Mouse (Mus musculus) forebrain, embryonic 15.5 days (tissue): Measurements from ENCODE around the gene Stox2. TPM values are rescaled to one million over a fixed set of nuclear protein-coding genes. Genes with fewer than 3 reads are reported as not detected.
A peak's percentile ranks its signal among the peaks of the same experiment; 100 is the strongest.

ENCODE experiments used
- ATAC-seq: fragments of 200-750 bp; cut with Nextera tagmentation; replicated peaks from 2 replicates; pipeline ENCODE4 v1.8.0; 2017; ENCODE audit warnings: mild to moderate bottlenecking, moderate TSS enrichment, moderate library complexity
- H3K27ac ChIP-seq: fragments of 300-500 bp; sonication (generic); replicated peaks from 2 replicates; pipeline ENCODE4 v1.5.1; 2015; ENCODE audit warnings: mild to moderate bottlenecking, inconsistent platforms
- H3K27me3 ChIP-seq: fragments of 300-500 bp; sonication (generic); 2 replicates; pipeline ENCODE4 v1.6.1; 2015; ENCODE audit warnings: inconsistent platforms
- H3K36me3 ChIP-seq: fragments of 300-500 bp; sonication (generic); 2 replicates; pipeline ENCODE4 v1.6.1; 2015; ENCODE audit warnings: mild to moderate bottlenecking, inconsistent platforms
- H3K4me1 ChIP-seq: fragments of 300-500 bp; sonication (generic); 2 replicates; pipeline ENCODE4 v1.6.1; 2015; ENCODE audit warnings: inconsistent platforms
- H3K4me2 ChIP-seq: fragments of 300-500 bp; sonication (generic); replicated peaks from 2 replicates; pipeline ENCODE4 v1.6.1; 2015; ENCODE audit warnings: mild to moderate bottlenecking, inconsistent platforms
- H3K4me3 ChIP-seq: fragments of 300-500 bp; sonication (generic); 2 replicates; pipeline ENCODE4 v1.5.1; 2015; ENCODE audit warnings: mild to moderate bottlenecking, inconsistent platforms
- H3K9ac ChIP-seq: fragments of 300-500 bp; sonication (generic); replicated peaks from 2 replicates; pipeline ENCODE4 v1.6.1; 2015; ENCODE audit warnings: mild to moderate bottlenecking, inconsistent platforms
- H3K9me3 ChIP-seq: fragments of 300-500 bp; sonication (generic); 2 replicates; pipeline ENCODE4 v1.6.1; 2016; ENCODE audit warnings: inconsistent platforms
- whole genome bisulfite sequencing: fragments of 180-500 bp; shearing (Covaris S2); methylation state at CpG from one replicate; pipeline ENCODE4 v1.1.7; 2015; ENCODE audit warnings: mixed read lengths; 5-methylcytosine and 5-hydroxymethylcytosine counted together
- polyA plus RNA-seq: library from polyadenylated mRNA; unstranded; fragments of >200 nt; fragmentation: Nextera tagmentation; extraction: Ambion mirVana; gene quantifications from 2 replicates; pipeline ENCODE4 v1.2.1, GENCODE M21; 2015

Gene Stox2
- polyA plus RNA-seq, 1 experiment from 2014 or later, result 47.2 TPM

GRCm38 (mm10) chr8:47371081-47371480, 75.1 kb downstream of the Stox2 start:
- H3K4me1 ChIP-seq, result peaks cover 20% of the 10 kb centered on the region
- no peaks in the 10 kb centered on the region for H3K36me3 ChIP-seq
- no peaks in the 10 kb centered on the region for H3K27me3 ChIP-seq
- 0 out of 2 replicates have a peak overlapping the region, but pooled peaks have one; percentile 19 for H3K27ac ChIP-seq
- H3K9ac ChIP-seq, result no peak overlapping the region
- no peaks in the 10 kb centered on the region for H3K9me3 ChIP-seq
- no peak overlapping the region for H3K4me3 ChIP-seq
- WGBS, result 22% methylated on average over 3 of the region's 3 CpGs
- ATAC-seq, result peak; percentile 63
- no peak overlapping the region for H3K4me2 ChIP-seq

- Histone ChIP-seq H3K9me3 (no peaks in the 10 kb centered on the region), H3K4me2 (no peak overlapping the region), H3K27me3 (no peaks in the 10 kb centered on the region), H3K36me3 (no peaks in the 10 kb centered on the region), H3K4me1 (peaks cover 20% of the 10 kb centered on the region), H3K9ac (no peak overlapping the region), H3K27ac (no peak overlapping the region), H3K4me3 (no peak overlapping the region)
- 23% methylated on average over 15 of the region's 15 CpGs for WGBS
- ATAC-seq, result peak; percentile 87
Observed at GRCm38 (mm10) chr8:47370421-47371080, 75.6 kb downstream of the Stox2 start.

- no peak for ATAC-seq
- Histone ChIP-seq H3K27ac (no peak overlapping the region), H3K4me3 (no peak overlapping the region), H3K4me2 (peak overlapping the region; percentile 9; the same call in 1 of the 2 replicates), H3K9ac (no peak overlapping the region), H3K4me1 (peaks cover 20% of the 10 kb centered on the region), H3K9me3 (no peaks in the 10 kb centered on the region), H3K36me3 (no peaks in the 10 kb centered on the region), H3K27me3 (no peaks in the 10 kb centered on the region)
- 67% methylated on average over 15 of the region's 15 CpGs for WGBS
Observed at GRCm38 (mm10) chr8:47369949-47370348, 76.2 kb downstream of the Stox2 start.

- Histone ChIP-seq H3K4me3 (no peak overlapping the region), H3K9ac (no peak overlapping the region), H3K4me2 (peak overlapping the region; percentile 9; the same call in 1 of the 2 replicates), H3K36me3 (no peaks in the 10 kb centered on the region), H3K9me3 (no peaks in the 10 kb centered on the region), H3K4me1 (peaks cover 20% of the 10 kb centered on the region), H3K27me3 (no peaks in the 10 kb centered on the region), H3K27ac (no peak overlapping the region)
- WGBS, result 43% methylated on average over 16 of the region's 16 CpGs
- ATAC-seq, result no peak
Observed at GRCm38 (mm10) chr8:47369044-47369769, 77.0 kb downstream of the Stox2 start.

GRCm38 (mm10) chr8:47367029-47367428, 79.1 kb downstream of the Stox2 start:
- Histone ChIP-seq H3K4me3 (no peak overlapping the region), H3K9ac (no peak overlapping the region), H3K27ac (no peak overlapping the region), H3K9me3 (no peaks in the 10 kb centered on the region), H3K4me1 (peaks cover 35% of the 10 kb centered on the region), H3K4me2 (no peak overlapping the region), H3K36me3 (no peaks in the 10 kb centered on the region), H3K27me3 (no peaks in the 10 kb centered on the region)
- ATAC-seq, result no peak
- WGBS, result 91% methylated on average over 6 of the region's 6 CpGs

GRCm38 (mm10) chr8:47363271-47363670, 82.9 kb downstream of the Stox2 start:
- Histone ChIP-seq H3K9me3 (no peaks in the 10 kb centered on the region), H3K4me1 (peaks cover 17% of the 10 kb centered on the region), H3K4me2 (no peak overlapping the region), H3K9ac (no peak overlapping the region), H3K27ac (no peak overlapping the region; the same call in 1 of the 2 replicates), H3K36me3 (no peaks in the 10 kb centered on the region), H3K27me3 (no peaks in the 10 kb centered on the region), H3K4me3 (no peak overlapping the region)
- ATAC-seq, result 0 out of 2 replicates have a peak, but pooled peaks have one; percentile 50
- 43% methylated on average over 8 of the region's 8 CpGs for WGBS

GRCm38 (mm10) chr8:47355340-47355906, 90.7 kb downstream of the Stox2 start:
- ATAC-seq, result peak; percentile 73

GRCm38 (mm10) chr8:47354523-47355168, 91.5 kb downstream of the Stox2 start:
- H3K27ac ChIP-seq, result peak overlapping the region; percentile 75
- no peak overlapping the region for H3K4me2 ChIP-seq
- peak; percentile 12; the same call in 1 of the 2 replicates for ATAC-seq

More at GRCm38 (mm10) chr8:47355340-47355906, 90.7 kb downstream of the Stox2 start:
- Histone ChIP-seq H3K4me3 (no peak overlapping the region), H3K27me3 (no peaks in the 10 kb centered on the region), H3K4me1 (peaks cover 26% of the 10 kb centered on the region), H3K9me3 (no peaks in the 10 kb centered on the region), H3K36me3 (no peaks in the 10 kb centered on the region), H3K27ac (peak overlapping the region; percentile 75), H3K9ac (no peak overlapping the region), H3K4me2 (no peak overlapping the region)
- WGBS, result 32% methylated on average over 8 of the region's 8 CpGs

GRCm38 (mm10) chr8:47351914-47352701, 94.1 kb downstream of the Stox2 start:
- Histone ChIP-seq H3K4me2 (peak overlapping the region; percentile 22), H3K4me1 (peaks cover 26% of the 10 kb centered on the region), H3K9ac (peak overlapping the region; percentile 27; the same call in 1 of the 2 replicates), H3K27me3 (no peaks in the 10 kb centered on the region), H3K27ac (peak overlapping the region; percentile 59), H3K9me3 (no peaks in the 10 kb centered on the region), H3K4me3 (peak overlapping the region; percentile 15), H3K36me3 (no peaks in the 10 kb centered on the region)
- no peak for ATAC-seq
- WGBS, result 43% methylated on average over 21 of the region's 21 CpGs

More at GRCm38 (mm10) chr8:47354523-47355168, 91.5 kb downstream of the Stox2 start:
- no peaks in the 10 kb centered on the region for H3K36me3 ChIP-seq
- 39% methylated on average over 12 of the region's 12 CpGs for WGBS
- no peaks in the 10 kb centered on the region for H3K9me3 ChIP-seq
- H3K9ac ChIP-seq, result no peak overlapping the region
- no peaks in the 10 kb centered on the region for H3K27me3 ChIP-seq
- peaks cover 26% of the 10 kb centered on the region for H3K4me1 ChIP-seq
- no peak overlapping the region for H3K4me3 ChIP-seq

GRCm38 (mm10) chr8:47349082-47349481, 97.1 kb downstream of the Stox2 start:
- H3K27me3 ChIP-seq, result no peaks in the 10 kb centered on the region
- ATAC-seq, result no peak
- WGBS, result 45% methylated on average over 8 of the region's 8 CpGs
- H3K4me3 ChIP-seq, result no peak overlapping the region
- peaks cover 23% of the 10 kb centered on the region for H3K4me1 ChIP-seq
- no peaks in the 10 kb centered on the region for H3K9me3 ChIP-seq
- no peak overlapping the region for H3K27ac ChIP-seq
- H3K36me3 ChIP-seq, result no peaks in the 10 kb centered on the region
- no peak overlapping the region for H3K9ac ChIP-seq
- H3K4me2 ChIP-seq, result no peak overlapping the region

GRCm38 (mm10) chr8:47347809-47348208, 98.4 kb downstream of the Stox2 start:
- H3K36me3 ChIP-seq, result no peaks in the 10 kb centered on the region
- H3K4me1 ChIP-seq, result peaks cover 23% of the 10 kb centered on the region
- ATAC-seq, result no peak
- no peak overlapping the region for H3K9ac ChIP-seq
- 24% methylated on average over 6 of the region's 6 CpGs for WGBS
- 0 out of 2 replicates have a peak overlapping the region, but pooled peaks have one; percentile 2 for H3K4me2 ChIP-seq
- no peaks in the 10 kb centered on the region for H3K9me3 ChIP-seq
- H3K4me3 ChIP-seq, result no peak overlapping the region
- H3K27ac ChIP-seq, result no peak overlapping the region
- H3K27me3 ChIP-seq, result no peaks in the 10 kb centered on the region
